Mouse (Mus musculus): ENCODE measurements around the gene Fgd2.

Gene Fgd2

DNA sequence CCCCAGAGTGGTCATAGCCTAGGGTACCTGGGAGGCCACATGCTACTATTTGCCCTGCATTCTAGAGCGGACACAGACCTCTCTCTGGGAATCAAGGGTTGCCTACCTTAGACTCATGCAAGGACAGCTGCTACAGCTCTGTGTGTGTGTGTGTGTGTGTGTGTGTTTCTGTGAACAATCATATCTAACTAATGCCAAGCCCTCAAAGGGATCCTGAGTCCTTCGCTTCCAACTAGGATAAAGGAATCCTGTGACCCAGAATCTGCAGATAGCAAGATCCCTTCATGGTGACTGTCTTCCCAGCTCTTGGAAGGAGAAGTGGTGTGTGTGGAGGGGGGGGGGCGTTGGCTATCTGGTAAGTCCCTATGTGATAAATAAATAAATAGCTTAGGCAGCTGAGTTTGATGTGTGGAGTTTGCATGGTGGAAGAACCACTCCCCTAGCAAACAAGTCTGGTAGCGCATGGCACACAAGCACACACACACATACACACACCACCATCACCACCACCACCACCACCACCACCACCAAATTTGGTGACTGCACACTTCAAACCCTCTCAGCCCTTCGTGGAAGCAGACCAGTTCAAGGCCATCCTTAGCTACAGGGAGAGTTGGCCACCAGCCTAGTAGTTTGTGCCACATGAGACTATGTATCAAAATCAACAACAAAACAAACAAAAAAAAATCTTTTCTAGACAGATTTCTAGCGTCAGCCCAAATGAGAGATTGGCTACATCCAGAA lies 35.5 kb downstream of the Fgd2 start:
- CTCF ChIA-PET: interaction anchor here (0.6 to 1.6 kb wide), 6 partner anchors 12 to 1808 kb away, joined by 3 to 20 read pairs (median 6); no protein-coding TSS in a partner anchor

DNA sequence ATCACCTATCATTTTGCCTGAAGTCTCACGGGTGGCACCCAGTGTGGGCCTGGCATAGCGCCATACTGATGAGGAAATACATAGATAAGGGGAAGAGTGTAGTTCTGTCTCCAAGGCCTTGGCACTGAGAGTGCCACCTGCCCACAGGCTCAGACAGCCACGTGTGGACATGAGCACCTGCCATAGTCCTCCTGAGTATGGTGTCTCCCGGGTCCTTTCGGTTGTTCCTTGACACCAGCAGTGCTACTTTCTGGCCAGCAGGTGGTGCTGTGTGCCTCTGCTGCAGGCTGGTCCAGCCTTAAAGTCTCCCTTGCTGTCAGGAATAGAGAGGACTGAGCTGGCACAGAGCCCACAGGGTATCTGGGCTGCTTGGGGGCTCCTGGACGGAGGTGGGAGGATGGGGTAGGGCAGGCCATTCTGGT lies 36.1 kb downstream of the Fgd2 start:
- CTCF ChIA-PET: interaction anchor here (0.7 to 1.6 kb wide), 2 partner anchors 117 to 1807 kb away, joined by 3 to 8 read pairs; no protein-coding TSS in a partner anchor

DNA sequence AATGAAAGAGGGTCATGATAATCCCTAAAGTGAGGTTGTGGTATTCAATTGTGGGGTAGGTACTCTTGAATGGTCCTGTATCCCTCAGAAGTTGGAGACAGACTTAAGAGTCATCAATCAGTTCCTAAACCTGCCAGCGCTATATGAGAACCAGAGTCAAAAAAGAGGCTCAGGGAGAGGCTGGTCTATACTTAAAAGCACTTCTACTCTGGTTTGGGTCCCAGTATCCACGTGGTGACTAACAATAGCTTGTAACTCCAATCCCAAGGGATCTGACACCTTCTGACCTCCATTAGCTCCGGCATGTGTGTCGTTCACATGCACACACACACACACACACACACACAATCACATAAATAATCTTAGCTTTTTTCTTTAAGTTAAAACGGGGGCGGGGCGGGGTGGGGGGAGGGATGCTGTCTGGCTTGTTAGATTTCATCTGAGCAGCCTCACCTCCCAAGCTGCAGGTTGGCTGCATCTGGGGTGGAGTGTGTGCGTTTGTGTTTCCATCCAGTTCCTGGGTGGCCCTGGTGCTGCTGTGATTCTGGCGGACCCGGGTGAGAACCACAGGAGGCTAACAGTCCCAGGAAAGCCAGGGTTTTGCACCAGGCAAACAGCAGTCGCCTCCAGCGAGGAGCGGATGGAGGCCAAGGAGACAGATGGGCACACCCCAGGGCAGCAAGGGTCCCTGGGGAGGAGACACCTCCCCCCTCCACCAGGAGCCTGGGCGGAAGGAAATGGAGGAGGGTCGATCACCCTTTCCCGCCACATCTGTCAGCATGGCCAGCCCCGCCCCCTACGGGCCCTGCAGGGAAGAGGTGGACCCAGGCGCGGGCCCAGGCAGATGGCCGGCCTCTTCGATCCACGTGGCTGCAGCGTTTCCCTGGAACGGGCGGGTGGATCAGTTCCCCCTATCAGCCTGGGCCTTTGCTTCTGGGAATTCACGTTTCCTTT lies 37.0 kb downstream of the Fgd2 start:
- CTCF ChIA-PET: interaction anchor here (0.6 to 0.7 kb wide), 2 partner anchors 23 to 116 kb away, joined by 3 to 7 read pairs; no protein-coding TSS in a partner anchor

DNA sequence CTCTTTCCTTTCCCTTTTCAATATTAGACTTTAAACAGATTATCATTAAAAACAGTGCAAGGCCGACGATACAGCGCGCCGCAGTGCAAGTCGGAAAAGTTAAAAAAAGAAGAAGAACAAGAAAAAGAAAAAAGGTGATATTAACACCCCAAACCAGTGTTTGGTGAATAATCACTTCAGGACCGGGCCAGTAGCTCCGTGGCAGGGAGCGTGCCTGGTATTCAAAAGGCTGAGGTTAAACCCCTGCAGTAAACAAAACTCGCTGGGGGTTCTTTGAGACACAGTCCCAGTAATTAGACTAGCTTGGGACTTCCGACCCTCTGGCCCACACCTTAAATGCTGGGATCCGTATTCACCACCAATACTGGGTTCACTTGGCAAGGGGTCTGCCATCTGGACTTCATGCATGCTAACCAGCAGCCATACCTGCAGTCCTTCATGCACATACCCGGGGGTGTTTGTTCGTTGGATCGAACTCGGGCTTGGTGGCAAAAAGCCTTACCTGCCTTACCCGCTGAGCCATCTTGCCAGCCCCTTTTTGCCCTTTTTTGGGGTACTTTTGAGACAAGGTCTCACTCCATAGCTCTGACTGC lies 37.8 kb downstream of the Fgd2 start:
- CTCF ChIA-PET: no interaction called here

DNA sequence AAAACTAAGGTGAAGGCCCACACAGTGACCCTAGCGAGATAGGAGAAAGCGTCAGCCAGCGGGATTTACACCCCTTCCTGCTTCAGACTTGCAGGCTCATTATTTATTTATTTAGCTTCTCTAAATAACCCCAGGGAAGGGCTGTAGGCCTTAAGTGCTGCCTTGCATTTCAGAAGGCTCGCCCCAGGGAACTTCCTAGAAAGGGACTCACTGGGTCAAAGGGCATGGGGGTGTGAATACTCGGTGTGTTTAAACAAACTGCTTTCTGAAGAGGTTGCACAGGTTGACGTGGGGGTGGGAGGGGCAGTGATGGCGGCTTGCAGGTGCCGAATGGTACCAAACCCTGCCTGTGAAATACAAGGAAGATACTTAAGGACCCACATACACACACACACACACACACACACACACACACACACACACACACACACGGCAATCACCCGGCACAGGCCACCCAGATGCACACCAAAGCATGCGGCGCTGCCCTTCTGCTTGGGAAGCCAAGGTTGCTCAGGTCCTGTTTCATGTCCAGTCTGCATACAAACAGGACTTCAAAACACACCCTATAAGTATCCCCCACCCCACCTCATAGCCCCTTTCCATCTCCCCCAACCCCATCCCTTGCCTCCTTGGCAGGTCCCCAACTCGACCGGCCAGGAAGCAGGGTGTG lies 38.7 kb downstream of the Fgd2 start:
- CTCF ChIA-PET: no interaction called here

DNA sequence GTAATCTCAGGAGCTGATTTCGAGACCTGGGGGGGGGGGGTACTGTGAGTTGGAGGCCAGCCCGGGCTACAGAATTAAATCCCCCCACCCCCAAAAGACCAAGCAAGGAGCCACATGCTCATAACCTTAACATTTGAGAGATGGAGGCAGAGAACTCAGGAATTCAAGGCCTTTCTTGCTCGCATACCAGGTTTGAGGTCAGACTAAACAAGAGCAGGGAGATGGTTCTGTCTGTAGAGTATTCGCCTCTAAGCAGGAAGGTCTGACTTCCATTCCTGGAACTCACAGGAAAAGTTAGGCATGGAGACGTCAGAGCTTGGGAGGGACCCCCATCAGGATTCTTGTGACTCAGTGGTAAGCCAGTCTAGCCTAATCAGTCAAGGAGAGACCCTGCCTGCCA lies 39.3 kb downstream of the Fgd2 start:
- CTCF ChIA-PET: no interaction called here

DNA sequence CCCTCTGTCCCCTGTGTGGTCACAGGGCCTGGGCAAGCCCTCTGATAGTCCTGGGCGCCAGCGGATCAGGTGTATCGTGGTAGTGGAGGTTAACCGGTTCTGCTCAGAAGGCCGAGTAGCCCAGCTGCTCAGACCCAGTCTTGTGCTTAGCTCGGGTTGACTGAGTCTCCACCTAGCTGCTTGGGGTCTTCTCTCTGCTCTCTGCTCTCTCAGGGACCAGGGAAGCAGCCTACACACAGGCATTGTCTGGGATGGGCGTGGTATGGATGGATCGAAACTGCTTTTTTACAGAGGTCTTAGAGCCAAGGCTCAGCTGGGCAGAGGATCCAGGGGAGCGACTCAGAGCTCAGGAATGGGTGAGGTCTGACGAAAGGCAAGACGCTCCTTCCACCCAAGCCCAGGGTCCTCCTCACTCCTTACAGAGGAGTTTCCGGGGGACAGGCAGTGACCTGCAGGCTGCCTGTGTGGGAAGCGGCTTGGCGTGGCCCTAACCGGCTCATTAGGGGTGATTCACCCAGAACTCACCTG lies 41.1 kb downstream of the Fgd2 start:
- CTCF ChIA-PET: no interaction called here

DNA sequence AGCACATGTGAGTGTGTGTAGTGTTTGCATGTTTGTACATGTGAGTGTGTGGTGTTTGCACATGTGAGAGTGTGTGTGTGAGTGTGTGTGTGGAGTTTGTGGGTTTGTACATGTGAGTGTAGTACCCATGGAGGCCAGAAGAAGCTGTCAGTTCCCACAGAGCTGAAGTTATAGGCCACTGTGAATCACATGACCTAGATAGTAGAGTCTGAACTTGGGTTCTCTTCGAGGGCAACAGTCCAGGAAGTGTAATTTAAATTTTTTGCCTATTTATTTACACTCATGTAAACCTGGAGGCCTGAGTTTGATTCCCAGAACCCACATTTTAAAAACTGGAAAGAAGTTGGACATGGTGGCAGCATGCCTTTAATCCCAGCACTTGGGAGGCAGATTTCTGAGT lies 42.5 kb downstream of the Fgd2 start:
- CTCF ChIA-PET: no interaction called here

DNA sequence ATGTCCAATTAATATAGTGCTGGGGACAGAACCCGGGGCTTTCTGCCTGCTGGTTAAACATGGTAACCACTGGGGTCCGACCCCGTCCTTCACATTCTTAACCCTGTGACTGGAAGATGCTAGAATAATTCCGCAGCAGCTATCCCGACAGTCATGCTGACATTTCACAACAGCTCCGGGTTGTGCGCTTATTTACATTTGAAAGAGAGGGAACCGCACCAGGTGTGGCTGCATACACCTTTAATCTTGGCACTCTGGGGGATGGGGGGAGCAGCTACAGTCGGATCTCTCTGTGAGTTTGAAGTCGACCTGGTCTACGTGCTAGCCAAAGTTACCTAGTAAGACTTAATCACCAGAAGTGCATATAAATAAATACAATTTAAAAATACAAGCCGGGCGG lies 44.8 kb downstream of the Fgd2 start:
- CTCF ChIA-PET: interaction anchor here (0.8 kb wide), 1 partner anchor 115 kb away, joined by 3 read pairs; no protein-coding TSS in a partner anchor

DNA sequence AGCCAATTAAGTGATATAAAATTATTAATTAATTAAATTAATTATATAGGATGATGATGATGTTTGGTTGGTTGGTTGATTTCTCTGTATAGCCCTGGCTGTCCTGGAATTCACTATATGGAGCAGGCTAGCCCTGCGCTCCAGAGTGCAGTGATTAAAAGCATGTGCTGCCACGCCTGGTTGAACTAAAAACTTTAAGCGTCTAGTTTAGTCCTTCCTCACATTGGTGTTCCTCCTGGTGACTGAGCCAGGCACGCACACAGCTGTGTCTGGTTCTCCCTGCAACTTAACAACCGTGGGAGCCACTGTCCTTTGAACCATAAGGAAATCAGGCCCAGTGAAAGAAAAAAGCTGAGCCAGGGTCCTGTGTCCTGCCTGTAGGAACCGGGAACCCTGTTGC lies 45.4 kb downstream of the Fgd2 start:
- CTCF ChIA-PET: interaction anchor here (0.8 kb wide), 1 partner anchor 114 kb away, joined by 3 read pairs; no protein-coding TSS in a partner anchor

DNA sequence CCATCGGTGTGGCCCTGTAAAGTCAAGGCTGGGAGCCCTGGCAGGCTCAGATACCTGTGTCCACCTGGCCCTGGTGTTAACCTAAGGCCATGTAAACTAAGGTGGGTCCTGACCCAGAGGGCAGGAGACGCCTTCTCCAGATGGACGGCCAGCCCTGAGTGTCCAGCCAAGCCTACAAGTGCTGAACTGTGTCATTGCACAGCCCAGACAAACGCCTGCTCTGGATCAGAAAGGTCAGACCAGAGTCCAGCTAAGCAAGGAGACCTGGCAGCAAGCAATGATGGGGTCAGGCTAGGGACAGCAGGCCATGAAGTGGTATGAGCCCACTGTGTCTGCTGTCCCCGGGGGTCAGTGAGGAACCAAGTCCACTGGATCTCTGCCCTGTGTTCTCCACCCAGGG lies 46.7 kb downstream of the Fgd2 start:
- CTCF ChIA-PET: no interaction called here

DNA sequence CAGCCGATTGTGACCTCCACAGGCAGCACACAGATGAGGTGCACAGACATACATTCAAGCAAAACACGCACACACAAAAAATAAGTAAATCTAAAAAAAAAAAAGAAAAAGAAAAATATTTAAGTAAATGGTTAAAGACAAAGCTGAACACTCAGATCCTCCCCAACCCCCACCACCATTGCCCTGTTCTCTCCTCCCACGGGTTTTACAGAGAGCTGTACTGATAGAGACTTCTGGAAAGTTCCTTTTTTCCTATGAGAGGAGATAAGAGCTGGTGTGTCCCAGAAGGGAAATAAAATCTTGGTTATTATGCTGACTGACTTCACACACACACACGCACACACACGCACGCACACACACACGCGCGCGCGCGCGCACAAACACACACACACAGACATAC lies 47.6 kb downstream of the Fgd2 start:
- CTCF ChIA-PET: no interaction called here

DNA sequence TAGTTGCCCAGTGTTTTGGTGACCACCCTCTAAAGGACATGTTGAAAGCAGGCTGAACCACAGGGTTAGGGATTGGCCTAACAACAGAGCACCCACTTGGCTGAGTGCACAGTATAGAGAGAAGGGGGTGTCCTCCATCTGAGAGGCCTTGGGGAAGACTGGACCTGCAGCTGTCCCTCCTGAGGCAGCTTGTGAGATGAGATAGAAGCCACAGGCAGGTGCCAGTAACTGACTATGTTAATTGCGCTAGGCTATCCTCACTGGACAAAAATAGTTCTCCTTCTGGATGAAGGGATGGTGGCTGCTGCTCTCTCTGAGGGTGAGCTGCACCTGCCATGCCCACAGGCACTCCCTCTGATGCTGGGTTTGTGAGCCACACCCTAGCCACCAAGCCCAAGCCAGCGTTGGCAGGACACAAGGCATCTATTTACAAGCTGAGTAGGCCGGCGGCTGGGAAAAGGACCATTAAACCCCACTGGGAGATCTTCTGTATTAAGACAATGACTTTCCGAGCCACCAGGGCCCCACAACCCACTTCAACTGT lies 49.2 kb downstream of the Fgd2 start:
- CTCF ChIA-PET: no interaction called here

DNA sequence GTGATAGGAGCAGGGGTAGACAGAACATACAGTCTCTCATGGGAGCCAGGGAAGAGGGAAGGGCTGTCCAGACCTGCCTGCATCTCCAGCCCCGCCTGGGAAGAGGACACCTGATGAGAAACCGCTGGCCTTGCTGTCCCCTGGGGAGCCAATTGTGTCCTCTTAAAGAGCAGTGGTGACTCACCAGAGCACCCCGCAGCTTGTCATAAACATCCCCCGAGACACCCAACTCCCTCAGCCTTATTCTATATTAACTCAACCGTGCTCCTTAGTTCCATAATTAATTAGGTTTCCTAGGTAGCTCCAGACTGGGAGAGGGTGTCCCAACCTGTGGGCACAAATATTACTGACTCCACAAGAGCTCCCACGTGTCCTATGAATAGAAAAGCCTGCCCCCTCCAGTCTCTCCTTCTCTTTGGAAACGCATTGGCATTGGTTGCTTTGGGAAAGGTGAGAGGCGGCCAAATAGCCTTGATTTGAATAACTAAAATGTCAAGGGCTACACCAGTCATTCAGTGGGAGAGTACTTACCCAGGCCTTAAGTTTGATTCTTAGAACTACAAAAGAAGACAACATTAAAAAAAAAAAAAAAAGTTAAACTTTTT lies 51.2 kb downstream of the Fgd2 start:
- CTCF ChIA-PET: no interaction called here

DNA sequence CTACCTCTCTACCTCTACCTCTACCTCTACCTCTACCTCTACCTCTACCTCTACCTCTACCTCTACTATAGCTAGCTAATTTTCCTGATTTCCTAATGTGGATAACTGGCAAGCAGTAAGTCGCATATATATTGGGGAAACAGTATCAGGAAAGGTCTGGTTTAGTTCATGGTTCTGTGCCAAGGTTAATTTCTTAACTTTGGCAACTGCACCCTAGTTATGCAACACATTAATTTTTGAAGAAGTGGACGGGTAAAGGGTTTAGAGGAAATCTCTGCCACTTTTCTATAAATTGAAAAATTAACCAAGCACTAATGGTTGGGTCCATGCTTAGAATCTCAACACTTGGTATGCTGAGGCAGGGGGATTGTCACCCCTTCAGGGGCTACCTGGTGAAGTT lies 53.9 kb downstream of the Fgd2 start:
- CTCF ChIA-PET: no interaction called here

DNA sequence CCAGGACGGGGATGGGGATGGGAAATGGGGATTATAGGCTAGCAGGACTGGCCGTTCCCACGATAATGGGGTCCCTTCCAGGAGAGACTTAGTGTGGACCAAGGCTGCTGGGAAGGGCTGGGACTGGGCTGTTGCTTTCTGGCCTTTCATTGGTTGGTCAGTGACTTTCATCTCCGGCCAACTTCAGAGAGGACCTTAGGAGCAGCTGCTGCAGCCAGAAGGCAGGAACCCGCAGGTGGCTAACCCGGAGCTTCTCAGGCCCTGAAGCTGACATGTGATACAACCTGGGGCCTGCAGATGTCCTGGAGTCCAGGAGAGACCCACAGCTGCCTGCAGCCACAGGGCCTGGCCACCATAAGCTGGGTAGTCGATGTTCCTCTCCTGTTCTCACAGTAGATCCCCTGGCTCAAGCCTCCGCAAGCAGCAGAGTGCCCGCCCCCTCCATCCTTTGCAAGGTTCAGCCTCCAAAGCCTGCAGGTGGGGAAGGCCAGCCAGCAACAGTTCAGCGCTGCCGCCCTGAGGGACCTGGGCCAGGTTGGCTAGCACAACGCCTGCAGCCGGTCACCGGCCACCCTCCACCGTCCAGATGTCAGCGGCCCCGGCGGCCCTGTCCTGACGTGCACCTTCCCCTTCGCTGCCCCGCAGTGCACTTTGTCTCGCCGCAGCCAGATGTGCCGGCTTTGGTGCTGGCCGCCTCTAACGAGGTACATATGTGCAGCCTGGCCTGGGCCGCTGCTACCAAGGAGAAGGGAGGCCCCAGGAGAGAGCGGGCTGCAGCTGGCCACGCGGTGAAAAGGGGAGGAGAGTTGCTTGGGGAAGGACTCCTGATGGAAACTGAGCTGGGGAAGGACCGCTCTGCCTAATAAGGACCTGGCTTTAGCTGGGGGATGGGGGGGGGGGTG lies 55.3 kb downstream of the Fgd2 start:
- CTCF ChIA-PET: interaction anchor here (0.6 kb wide), 1 partner anchor 80 kb away, joined by 3 read pairs; no protein-coding TSS in a partner anchor

DNA sequence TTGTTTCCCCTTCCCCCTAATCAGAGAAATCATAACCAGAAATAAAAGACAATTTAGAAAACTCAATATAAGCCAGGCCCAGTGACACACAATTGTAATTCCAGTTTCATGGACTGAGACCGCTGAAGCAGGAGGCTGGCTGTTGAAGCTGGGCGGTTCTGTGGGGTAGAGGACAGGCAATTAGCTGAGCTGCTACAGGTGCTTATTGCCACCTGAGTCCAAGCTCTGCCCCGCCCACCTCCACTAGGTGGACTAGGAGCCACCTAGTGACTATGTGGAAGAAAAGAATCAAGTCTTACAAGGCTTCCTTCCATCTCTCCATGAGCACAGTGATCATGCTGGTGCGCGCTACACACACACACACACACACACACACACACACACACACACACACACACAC lies 56.0 kb downstream of the Fgd2 start:
- CTCF ChIA-PET: interaction anchor here (0.6 kb wide), 1 partner anchor 80 kb away, joined by 3 read pairs; no protein-coding TSS in a partner anchor

DNA sequence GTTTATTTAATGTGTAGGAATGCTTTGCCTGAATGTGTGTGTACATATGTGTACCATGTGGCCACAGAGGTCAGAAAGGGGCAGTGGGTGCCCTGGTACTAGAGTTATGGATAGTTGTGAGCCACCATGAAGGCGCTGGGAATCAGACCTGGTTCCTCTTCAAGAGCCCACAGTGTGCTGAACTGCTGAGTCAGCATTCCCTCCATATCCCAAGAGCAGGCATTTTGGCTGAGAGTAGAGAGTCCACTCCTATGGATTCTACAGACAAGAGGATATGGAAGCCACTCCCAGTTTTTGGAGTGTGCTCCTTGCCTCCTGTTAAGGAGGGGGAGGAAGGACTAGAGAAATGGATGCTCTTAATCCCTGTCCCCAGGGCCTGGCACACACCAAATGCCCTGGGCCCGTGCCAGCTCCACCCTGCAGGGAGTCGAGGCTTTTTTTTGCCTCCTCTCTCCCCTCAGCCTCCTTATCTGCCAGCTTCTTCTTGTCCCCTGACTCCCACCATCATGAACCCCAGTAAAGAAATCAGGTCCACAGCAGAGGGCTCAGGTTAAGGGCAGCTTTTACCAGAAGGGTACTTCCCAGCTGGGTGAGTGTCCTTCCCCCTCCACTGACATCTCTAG lies 58.2 kb downstream of the Fgd2 start:
- CTCF ChIA-PET: no interaction called here
